In genomic region chr15:98632107-98632744, GRCm38 (mm10) we compare ENCODE assay signal across 7 mouse cellular contexts. TPM values are rescaled to one million over a fixed set of nuclear protein-coding genes. Genes with fewer than 3 reads are reported as not detected.
DNase-seq lines count a peak whose midpoint lies in the region; ATAC-seq lines count a peak whose summit lies in the region.

No protein-coding gene starts in this region.

- H3K27me3 ChIP-seq in intestine, embryonic 15.5 days (replicated peaks) = peaks cover 14% of the 10 kb centered on the region
- H3K27me3 ChIP-seq in liver, embryonic 12.5 days (replicated peaks) = peaks cover 100% of the 10 kb centered on the region
- peaks cover 22% of the 10 kb centered on the region for H3K27me3 ChIP-seq in neural tube, embryonic 13.5 days

- peak; percentile 81 for ATAC-seq in intestine, embryonic 15.5 days
- no peak for ATAC-seq in liver, embryonic 12.5 days
- peak; percentile 24 for ATAC-seq in neural tube, embryonic 13.5 days (ENCODE audit: low read depth)
- no peak for ATAC-seq in activated CD4-positive, CD25-positive, alpha-beta regulatory T cell, adult 4 months

- H3K4me3 ChIP-seq in brown adipose tissue, adult 24 weeks (ENCODE audit: insufficient read depth, low read depth, low read length) = peak overlapping the region; percentile 31; the same call in 1 of the 2 replicates
- peak overlapping the region; percentile 89 for H3K4me3 ChIP-seq in intestine, embryonic 15.5 days (replicated peaks)
- peak overlapping the region; percentile 26 for H3K4me3 ChIP-seq in liver, embryonic 12.5 days
- H3K4me3 ChIP-seq in neural tube, embryonic 13.5 days = peak overlapping the region; percentile 62

- no peaks in the 10 kb centered on the region for H3K4me1 ChIP-seq in brown adipose tissue, adult 24 weeks (ENCODE audit: control insufficient read depth, insufficient read depth, insufficient read length, low read length)
- H3K4me1 ChIP-seq in intestine, embryonic 15.5 days (replicated peaks) = peaks cover 62% of the 10 kb centered on the region
- H3K4me1 ChIP-seq in liver, embryonic 12.5 days = peaks cover 55% of the 10 kb centered on the region
- peaks cover 80% of the 10 kb centered on the region for H3K4me1 ChIP-seq in neural tube, embryonic 13.5 days (replicated peaks)

- peak overlapping the region; percentile 94 for H3K4me2 ChIP-seq in intestine, embryonic 15.5 days (replicated peaks)
- peak overlapping the region; percentile 94 for H3K4me2 ChIP-seq in liver, embryonic 12.5 days
- H3K4me2 ChIP-seq in neural tube, embryonic 13.5 days = peak overlapping the region; percentile 88

- no peaks in the 10 kb centered on the region for H3K9me3 ChIP-seq in intestine, embryonic 15.5 days
- H3K9me3 ChIP-seq in liver, embryonic 12.5 days (replicated peaks) = no peaks in the 10 kb centered on the region
- H3K9me3 ChIP-seq in neural tube, embryonic 13.5 days = no peaks in the 10 kb centered on the region

- H3K36me3 ChIP-seq in intestine, embryonic 15.5 days = no peaks in the 10 kb centered on the region
- no peaks in the 10 kb centered on the region for H3K36me3 ChIP-seq in liver, embryonic 12.5 days
- H3K36me3 ChIP-seq in neural tube, embryonic 13.5 days = no peaks in the 10 kb centered on the region; the same call in 1 of the 2 replicates

- no peak overlapping the region for H3K27ac ChIP-seq in brown adipose tissue, adult 24 weeks (replicated peaks; ENCODE audit: low read depth, low read length)
- peak overlapping the region; percentile 70 for H3K27ac ChIP-seq in intestine, embryonic 15.5 days
- H3K27ac ChIP-seq in liver, embryonic 12.5 days = no peak overlapping the region
- peak overlapping the region; percentile 96 for H3K27ac ChIP-seq in neural tube, embryonic 13.5 days (replicated peaks)

- 0% methylated on average over 25 of the region's 25 CpGs for WGBS in intestine, embryonic 15.5 days
- WGBS in liver, embryonic 12.5 days (ENCODE audit: insufficient replicate concordance) = 1% methylated on average over 25 of the region's 25 CpGs
- under 1% methylated on average over 25 of the region's 25 CpGs for WGBS in neural tube, embryonic 13.5 days

- peak overlapping the region; percentile 70 for H3K9ac ChIP-seq in intestine, embryonic 15.5 days
- no peak overlapping the region for H3K9ac ChIP-seq in liver, embryonic 12.5 days
- peak overlapping the region; percentile 94 for H3K9ac ChIP-seq in neural tube, embryonic 13.5 days

- intact Hi-C loops in gastrocnemius, postnatal 14 days (cut with DNase I; ENCODE audit: low total_unique reads) = loop anchor here (2.0 kb wide), 1 partner anchor 69 kb away; no protein-coding TSS in a partner anchor

- peak; percentile 86 for DNase-seq in NIH3T3 (ENCODE audit: low read depth)
- peak; percentile 77 for DNase-seq in gastrocnemius, postnatal 14 days

RNA-seq across cellular contexts. Expression of gene Cacnb3, which starts 1.6 kb away (rescaled TPM):
- 0.46 and 0.95 TPM in 2 replicates for polyA plus RNA-seq in brown adipose tissue, adult 24 weeks (2012; ENCODE audit: insufficient read depth, insufficient read length, missing spikeins)
- total RNA-seq in gastrocnemius, postnatal 14 days (2021) = 1 to 10 TPM; 6.6 to 9.5 TPM
- 24.9 and 26.7 TPM in 2 replicates for polyA plus RNA-seq in intestine, embryonic 15.5 days (2015; fragmentation: Nextera tagmentation; extraction: Ambion mirVana)
- 3.8 and 4.9 TPM in 2 replicates for polyA plus RNA-seq in liver, embryonic 12.5 days (2016; fragmentation: Nextera tagmentation; extraction: Ambion mirVana)
- 124 and 137 TPM in 2 replicates for polyA plus RNA-seq in neural tube, embryonic 13.5 days (2015; fragmentation: Nextera tagmentation; extraction: Ambion mirVana)
- polyA plus RNA-seq in activated CD4-positive, CD25-positive, alpha-beta regulatory T cell, adult 4 months (2017; shearing (Covaris generic)) = under 1 TPM in 1 of 2 experiments, not detected in 1; 0.19 TPM

RNA-seq across cellular contexts. Expression of gene Adcy6, which starts 22.4 kb away (rescaled TPM):
- polyA plus RNA-seq in brown adipose tissue, adult 24 weeks (2012; ENCODE audit: insufficient read depth, insufficient read length, missing spikeins) = 37.3 and 42.5 TPM in 2 replicates
- 10 to 100 TPM; 33.1 to 36.4 TPM for total RNA-seq in gastrocnemius, postnatal 14 days (2021)
- 21.4 and 23.0 TPM in 2 replicates for polyA plus RNA-seq in intestine, embryonic 15.5 days (2015; fragmentation: Nextera tagmentation; extraction: Ambion mirVana)
- polyA plus RNA-seq in liver, embryonic 12.5 days (2016; fragmentation: Nextera tagmentation; extraction: Ambion mirVana) = 9.7 and 10.2 TPM in 2 replicates
- 10.4 and 10.7 TPM in 2 replicates for polyA plus RNA-seq in neural tube, embryonic 13.5 days (2015; fragmentation: Nextera tagmentation; extraction: Ambion mirVana)
- under 1 TPM; 0.36 to 0.56 TPM for polyA plus RNA-seq in activated CD4-positive, CD25-positive, alpha-beta regulatory T cell, adult 4 months (2017; shearing (Covaris generic))

RNA-seq across cellular contexts. Expression of gene Ddx23, which starts 30.5 kb away (rescaled TPM):
- polyA plus RNA-seq in brown adipose tissue, adult 24 weeks (2012; ENCODE audit: insufficient read depth, insufficient read length, missing spikeins) = 28.1 and 50.7 TPM in 2 replicates
- total RNA-seq in gastrocnemius, postnatal 14 days (2021) = 10 to 100 TPM; 45.1 to 48.1 TPM
- 23.3 and 23.7 TPM in 2 replicates for polyA plus RNA-seq in intestine, embryonic 15.5 days (2015; fragmentation: Nextera tagmentation; extraction: Ambion mirVana)
- 15.9 and 16.2 TPM in 2 replicates for polyA plus RNA-seq in liver, embryonic 12.5 days (2016; fragmentation: Nextera tagmentation; extraction: Ambion mirVana)
- 20.5 and 21.7 TPM in 2 replicates for polyA plus RNA-seq in neural tube, embryonic 13.5 days (2015; fragmentation: Nextera tagmentation; extraction: Ambion mirVana)
- polyA plus RNA-seq in activated CD4-positive, CD25-positive, alpha-beta regulatory T cell, adult 4 months (2017; shearing (Covaris generic)) = 10 to 100 TPM; 22.8 to 27.3 TPM

RNA-seq across cellular contexts. Expression of gene Rnd1, which starts 45.0 kb away (rescaled TPM):
- polyA plus RNA-seq in brown adipose tissue, adult 24 weeks (2012; ENCODE audit: insufficient read depth, insufficient read length, missing spikeins) = 1.7 and 1.8 TPM in 2 replicates
- 1 to 10 TPM in 1 of 2 experiments, under 1 TPM in 1; 0.40 to 1.2 TPM for total RNA-seq in gastrocnemius, postnatal 14 days (2021)
- 0.97 and 1.1 TPM in 2 replicates for polyA plus RNA-seq in intestine, embryonic 15.5 days (2015; fragmentation: Nextera tagmentation; extraction: Ambion mirVana)
- polyA plus RNA-seq in liver, embryonic 12.5 days (2016; fragmentation: Nextera tagmentation; extraction: Ambion mirVana) = 0.30 and 0.50 TPM in 2 replicates
- polyA plus RNA-seq in neural tube, embryonic 13.5 days (2015; fragmentation: Nextera tagmentation; extraction: Ambion mirVana) = 6.2 and 7.4 TPM in 2 replicates
- polyA plus RNA-seq in activated CD4-positive, CD25-positive, alpha-beta regulatory T cell, adult 4 months (2017; shearing (Covaris generic)) = 1 to 10 TPM in 1 of 2 experiments, under 1 TPM in 1; 0.50 to 1.5 TPM

Comparison
In these comparisons a context has a peak if more than half of its experiments do, and no peak if none do; other contexts are left out.
1. H3K27ac ChIP-seq: peak in intestine, embryonic 15.5 days (single experiment) and neural tube, embryonic 13.5 days (single experiment); none in brown adipose tissue, adult 24 weeks (single experiment) and liver, embryonic 12.5 days (single experiment).
2. H3K4me3 ChIP-seq: peak in every context shown above with its lines; median percentile 89 in intestine, embryonic 15.5 days; 62 in neural tube, embryonic 13.5 days; 31 in brown adipose tissue, adult 24 weeks; 26 in liver, embryonic 12.5 days.
3. ATAC-seq: peak in intestine, embryonic 15.5 days (single experiment) and neural tube, embryonic 13.5 days (single experiment); none in liver, embryonic 12.5 days (single experiment) and activated CD4-positive, CD25-positive, alpha-beta regulatory T cell, adult 4 months (single experiment).
4. Peak in every context shown above with its lines, with median percentiles within 50 percentile points of each other: H3K4me2 ChIP-seq.